Mouse (Mus musculus) MEL (cell line): ENCODE results near the gene Nap1l4. TPM values are rescaled to one million over a fixed set of nuclear protein-coding genes. Genes with fewer than 3 reads are reported as not detected.

Experiments
- DNase-seq: peaks from one replicate; pipeline ENCODE4 v3.0.0; 2011; ENCODE audit warnings: low read depth, low spot score
- H3K27ac ChIP-seq: 2 replicates; pipeline ENCODE4 v1.5.1; 2012; ENCODE audit warnings: low read depth, mild to moderate bottlenecking, control low read depth, low read length, moderate library complexity; ENCODE audit not compliant: control insufficient read depth
- H3K27me3 ChIP-seq, 2 experiments: fragments of 150-350 bp in 1 of 2; sonication (generic) in 1 of 2; 2 replicates each; pipeline ENCODE4 v1.6.1; 2012; ENCODE audit warnings: low read length in 2 of 2, mild to moderate bottlenecking in 2 of 2, improper control_type of control experiment in 1 of 2, moderate library complexity in 1 of 2; ENCODE audit not compliant: insufficient read depth in 2 of 2, control insufficient read depth in 1 of 2
- H3K36me3 ChIP-seq, 2 experiments: 2 replicates each; pipeline ENCODE4 v1.6.1; 2012 to 2014; ENCODE audit warnings: low read length in 2 of 2, improper control_type of control experiment in 1 of 2, inconsistent platforms in 1 of 2, mild to moderate bottlenecking in 1 of 2; ENCODE audit not compliant: insufficient read depth in 2 of 2, control insufficient read depth in 1 of 2
- H3K4me1 ChIP-seq, 2 experiments: fragments of 150-350 bp in 1 of 2; sonication (generic) in 1 of 2; 2 replicates each; pipeline ENCODE4 v1.6.1; 2012; ENCODE audit warnings: low read length in 2 of 2, improper control_type of control experiment in 1 of 2, mild to moderate bottlenecking in 1 of 2; ENCODE audit not compliant: insufficient read depth in 2 of 2, control insufficient read depth in 1 of 2
- H3K4me3 ChIP-seq, 2 experiments: fragments of 150-350 bp in 1 of 2; sonication (generic) in 1 of 2; 2 replicates each; pipeline ENCODE4 v1.5.1; 2012; ENCODE audit warnings: low read depth in 2 of 2, low read length in 2 of 2, mild to moderate bottlenecking in 2 of 2, moderate library complexity in 2 of 2, control low read depth in 1 of 2, improper control_type of control experiment in 1 of 2; ENCODE audit not compliant: control insufficient read depth in 1 of 2, insufficient read depth in 1 of 2
- H3K79me2 ChIP-seq: 2 replicates; pipeline ENCODE4 v1.6.1; 2012; ENCODE audit warnings: mild to moderate bottlenecking, low read length, moderate library complexity; ENCODE audit not compliant: control insufficient read depth, poor library complexity, insufficient read depth
- H3K9ac ChIP-seq: 2 replicates; pipeline ENCODE4 v1.6.1; 2012; ENCODE audit warnings: low read depth, mild to moderate bottlenecking, control low read depth, low read length, moderate library complexity; ENCODE audit not compliant: control insufficient read depth, poor library complexity, severe bottlenecking
- H3K9me3 ChIP-seq: fragments of 150-350 bp; sonication (generic); replicated peaks from 2 replicates; pipeline ENCODE4 v1.6.1; 2012; ENCODE audit warnings: mild to moderate bottlenecking, low read length, improper control_type of control experiment, moderate library complexity; ENCODE audit not compliant: insufficient read depth
- CTCF ChIP-seq, 3 experiments: IDR thresholded peaks in 2 of 3; conservative IDR thresholded peaks in 1 of 3; 2 replicates each; pipeline ENCODE4 v1.5.1; 2011 to 2012; ENCODE audit warnings: low read length in 3 of 3, low read depth in 2 of 3, mild to moderate bottlenecking in 2 of 3, improper control_type of control experiment in 1 of 3, inconsistent platforms in 1 of 3, mixed read lengths in 1 of 3, moderate library complexity in 1 of 3; ENCODE audit not compliant: control insufficient read depth in 1 of 3, insufficient read depth in 1 of 3, poor library complexity in 1 of 3, severe bottlenecking in 1 of 3
- E2F4 ChIP-seq: IDR thresholded peaks from 2 replicates; pipeline ENCODE4 v1.6.1; 2011; ENCODE audit warnings: low read depth, low read length, improper control_type of control experiment, borderline replicate concordance
- ELF1 ChIP-seq: IDR thresholded peaks from 2 replicates; pipeline ENCODE4 v1.6.1; 2014; ENCODE audit warnings: low read depth, mild to moderate bottlenecking, inconsistent platforms, low read length, improper control_type of control experiment, moderate library complexity
- EP300 ChIP-seq, 2 experiments: IDR thresholded peaks; 2 replicates each; pipeline ENCODE4 v1.6.1; 2011; ENCODE audit warnings: improper control_type of control experiment in 2 of 2, low read length in 2 of 2, low read depth in 1 of 2, mild to moderate bottlenecking in 1 of 2
- GABPA ChIP-seq: IDR thresholded peaks from 2 replicates; pipeline ENCODE4 v1.6.1; 2012; ENCODE audit warnings: low read depth, mild to moderate bottlenecking, inconsistent platforms, low read length, improper control_type of control experiment, moderate library complexity
- GATA1 ChIP-seq: IDR thresholded peaks from 2 replicates; pipeline ENCODE4 v1.6.1; 2011; ENCODE audit warnings: low read depth, low read length, improper control_type of control experiment
- HCFC1 ChIP-seq: IDR thresholded peaks from 2 replicates; pipeline ENCODE4 v1.6.1; 2012; ENCODE audit warnings: low read depth, mild to moderate bottlenecking, inconsistent platforms, low read length, improper control_type of control experiment, moderate library complexity
- JUND ChIP-seq: IDR thresholded peaks from 2 replicates; pipeline ENCODE4 v1.6.1; 2011; ENCODE audit warnings: low read depth, mild to moderate bottlenecking, improper control_type of control experiment, low read length
- MAX ChIP-seq: IDR thresholded peaks from 2 replicates; pipeline ENCODE4 v1.6.1; 2011; ENCODE audit warnings: low read length, improper control_type of control experiment
- MAZ ChIP-seq: IDR thresholded peaks from 2 replicates; pipeline ENCODE4 v1.6.1; 2012; ENCODE audit warnings: low read depth, mild to moderate bottlenecking, inconsistent platforms, low read length, improper control_type of control experiment
- MEF2A ChIP-seq: IDR thresholded peaks from 2 replicates; pipeline ENCODE4 v1.6.1; 2014; ENCODE audit warnings: low read depth, mild to moderate bottlenecking, inconsistent platforms, low read length, improper control_type of control experiment; ENCODE audit not compliant: poor library complexity, insufficient replicate concordance, severe bottlenecking; ENCODE audit errors: extremely low read depth
- MYB ChIP-seq: IDR thresholded peaks from 2 replicates; pipeline ENCODE4 v1.6.1; 2011; ENCODE audit warnings: mild to moderate bottlenecking, low read depth, low read length, improper control_type of control experiment
- MYC ChIP-seq: IDR thresholded peaks from 2 replicates; pipeline ENCODE4 v1.6.1; 2011; ENCODE audit warnings: low read depth, mild to moderate bottlenecking, low read length, improper control_type of control experiment, moderate library complexity
- NELFE ChIP-seq: IDR thresholded peaks from 2 replicates; pipeline ENCODE4 v1.6.1; 2011; ENCODE audit warnings: low read depth, low read length, improper control_type of control experiment
- POLR2A ChIP-seq, 2 experiments: IDR thresholded peaks; 2 replicates each; pipeline ENCODE4 v1.6.1; 2011 to 2012; ENCODE audit warnings: low read length in 2 of 2, mild to moderate bottlenecking in 2 of 2, control low read depth in 1 of 2, improper control_type of control experiment in 1 of 2, low read depth in 1 of 2, moderate library complexity in 1 of 2; ENCODE audit not compliant: control insufficient read depth in 1 of 2, insufficient read depth in 1 of 2, poor library complexity in 1 of 2
- POLR2AphosphoS2 ChIP-seq: IDR thresholded peaks from 2 replicates; pipeline ENCODE4 v1.6.1; 2011; ENCODE audit warnings: low read length, improper control_type of control experiment
- POLR2AphosphoS5 ChIP-seq: IDR thresholded peaks from 2 replicates; pipeline ENCODE4 v1.6.1; 2012; ENCODE audit warnings: low read depth, borderline replicate concordance, mild to moderate bottlenecking, inconsistent platforms, low read length, moderate library complexity, mixed read lengths
- RAD21 ChIP-seq: IDR thresholded peaks from 2 replicates; pipeline ENCODE4 v1.6.1; 2011; ENCODE audit warnings: mild to moderate bottlenecking, low read depth, low read length, improper control_type of control experiment
- RCOR1 ChIP-seq: IDR thresholded peaks from 2 replicates; pipeline ENCODE4 v1.6.1; 2012; ENCODE audit warnings: low read depth, mild to moderate bottlenecking, inconsistent platforms, low read length, improper control_type of control experiment
- SMC3 ChIP-seq: IDR thresholded peaks from 2 replicates; pipeline ENCODE4 v1.6.1; 2011; ENCODE audit warnings: low read depth, low read length, improper control_type of control experiment
- TBP ChIP-seq: IDR thresholded peaks from 2 replicates; pipeline ENCODE4 v1.8.0; 2011; ENCODE audit warnings: low read depth, low read length, improper control_type of control experiment
- TCF12 ChIP-seq: IDR thresholded peaks from 2 replicates; pipeline ENCODE4 v1.6.1; 2014; ENCODE audit warnings: low read depth, mild to moderate bottlenecking, inconsistent platforms, low read length, improper control_type of control experiment, moderate library complexity
- USF1 ChIP-seq: IDR thresholded peaks from 2 replicates; pipeline ENCODE4 v1.6.1; 2014; ENCODE audit warnings: low read depth, mild to moderate bottlenecking, inconsistent platforms, low read length, improper control_type of control experiment, moderate library complexity
- USF2 ChIP-seq, 2 experiments: IDR thresholded peaks; 2 replicates each; pipeline ENCODE4 v1.6.1; 2011 to 2012; ENCODE audit warnings: improper control_type of control experiment in 2 of 2, low read length in 2 of 2, borderline replicate concordance in 1 of 2, inconsistent platforms in 1 of 2, low read depth in 1 of 2, mild to moderate bottlenecking in 1 of 2; ENCODE audit not compliant: insufficient read depth in 1 of 2
- ZC3H11A ChIP-seq: IDR thresholded peaks from 2 replicates; pipeline ENCODE4 v1.6.1; 2012; ENCODE audit warnings: low read depth, mild to moderate bottlenecking, inconsistent platforms, low read length, improper control_type of control experiment
- ZMIZ1 ChIP-seq: IDR thresholded peaks from 2 replicates; pipeline ENCODE4 v1.6.1; 2012; ENCODE audit warnings: low read depth, mild to moderate bottlenecking, inconsistent platforms, low read length, improper control_type of control experiment, moderate library complexity
- polyA plus RNA-seq, 2 experiments: library from polyadenylated mRNA; stranded (reverse) in 1 of 2; unstranded in 1 of 2; fragments of >175 nt in 1 of 2; fragments of >200 nt in 1 of 2; gene quantifications; 2 replicates each; pipeline versions ENCODE4 v1.2.1 to v1.2.4; 2012; ENCODE audit warnings: low replicate concordance in 2 of 2, low read depth in 1 of 2; ENCODE audit not compliant: insufficient read length in 2 of 2, insufficient read depth in 1 of 2, missing spikeins in 1 of 2
- total RNA-seq: library from RNA; depleted of rRNA; stranded (reverse); fragments of 300-350 nt; gene quantifications from 2 replicates; pipeline ENCODE4 v1.2.3, GENCODE M21; 2012

The Nap1l4 gene
- total and polyA plus RNA-seq, 3 experiments = 165 to 186 TPM; not detected in 1

GRCm38 (mm10) chr7:143565648-143566039 is 16.7 kb upstream of the Nap1l4 start (continued):
- TF ChIP-seq GABPA (no peak), JUND (no peak)

DNA sequence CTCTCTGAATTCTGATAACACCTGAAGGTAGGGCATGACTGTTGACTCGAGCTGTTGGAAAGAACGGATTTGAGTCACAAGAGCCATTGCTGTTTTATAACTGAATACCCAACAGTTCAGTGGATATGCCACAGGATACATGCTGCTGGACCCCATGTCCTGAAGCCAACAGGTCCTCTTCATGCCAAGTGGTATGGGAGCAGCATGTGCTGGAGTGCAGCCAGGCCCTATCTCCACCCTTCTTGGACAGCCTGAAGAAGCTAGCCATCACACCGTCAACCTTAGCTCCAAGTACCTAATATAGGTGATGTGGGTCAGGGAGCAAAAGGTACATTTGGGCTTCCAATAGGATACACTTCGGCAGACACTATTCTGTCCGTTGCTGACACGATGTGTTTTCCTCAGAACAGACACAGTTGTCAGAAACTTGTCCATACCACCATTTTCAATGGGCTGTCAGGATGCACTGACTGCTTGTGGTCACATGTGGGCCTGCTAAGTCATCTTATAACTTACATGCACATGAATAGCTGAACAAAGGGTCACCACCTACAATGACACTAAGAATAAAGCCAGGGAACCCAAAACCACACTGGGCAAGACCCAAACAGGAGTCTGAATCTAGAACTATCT is 16.2 kb upstream of the Nap1l4 start:
- TF ChIP-seq USF1 (peak; percentile 55), POLR2AphosphoS2 (no peak), MAX (peak; percentile 41; the same call in 1 of the 2 replicates), ZMIZ1 (0 out of 2 replicates have a peak, but pooled peaks have one; percentile 11), RCOR1 (no peak), SMC3 (peak; percentile 25), TCF12 (no peak), TBP (no peak), POLR2AphosphoS5 (peak; percentile 91), CTCF (IDR thresholded peaks at IDR 0.05 in 2 of 3, conservative IDR thresholded peaks at IDR 0.05 in 1 of 3; ENCODE audit: control insufficient read depth in 1 of 3, insufficient read depth in 1 of 3, low read depth in 2 of 3, low read length in 3 of 3, poor library complexity in 1 of 3, severe bottlenecking in 1 of 3) (0 out of 6 replicates have a peak, but pooled peaks of 1 of the 3 experiments have one; percentile 3), GATA1 (no peak), RAD21 (no peak), NELFE (peak; percentile 26; the same call in 1 of the 2 replicates), HCFC1 (no peak), JUND (no peak), E2F4 (no peak), MEF2A (no peak)
- TF ChIP-seq, all 39 proteins: peak for 7
- Histone ChIP-seq H3K27me3 (no peaks in the 10 kb centered on the region), H3K27ac (peak overlapping the region; percentile 77), H3K9me3 (no peaks in the 10 kb centered on the region), H3K4me1 (peaks cover 22 to 32% of the 10 kb centered on the region in 2 experiments), H3K79me2 (peaks cover 3% of the 10 kb centered on the region; the same call in 1 of the 2 replicates), H3K36me3 (peaks cover 33% of the 10 kb centered on the region in 2 experiments), H3K9ac (no peak overlapping the region), H3K4me3 (no peak overlapping the region)
- no peak for DNase-seq

GRCm38 (mm10) chr7:143563787-143564186 is 14.9 kb upstream of the Nap1l4 start:
- H3K4me1 ChIP-seq = peaks cover 22 to 43% of the 10 kb centered on the region in 2 experiments
- DNase-seq = no peak
- no peak overlapping the region for H3K27ac ChIP-seq
- no peak overlapping the region for H3K4me3 ChIP-seq
- H3K9ac ChIP-seq = no peak overlapping the region
- no peaks in the 10 kb centered on the region for H3K27me3 ChIP-seq
- peaks cover 11% of the 10 kb centered on the region; the same call in 1 of the 2 replicates for H3K79me2 ChIP-seq
- H3K9me3 ChIP-seq = no peaks in the 10 kb centered on the region
- no peak for TF ChIP-seq EP300 (IDR thresholded peaks at IDR 0.05; ENCODE audit: low read depth in 1 of 2, low read length in 2 of 2)
- no peak for TF ChIP-seq USF2 (IDR thresholded peaks at IDR 0.05; ENCODE audit: borderline replicate concordance in 1 of 2, insufficient read depth in 1 of 2, low read depth in 1 of 2, low read length in 2 of 2)
- TF ChIP-seq MAZ = no peak
- peak; percentile 62; the same call in 1 of the 2 replicates for TF ChIP-seq POLR2AphosphoS5
- no peak for TF ChIP-seq POLR2A (IDR thresholded peaks at IDR 0.05; ENCODE audit: control insufficient read depth in 1 of 2, insufficient read depth in 1 of 2, low read depth in 1 of 2, low read length in 2 of 2, poor library complexity in 1 of 2)
- TF ChIP-seq E2F4 = no peak
- peak; percentile 39 for TF ChIP-seq POLR2AphosphoS2
- TF ChIP-seq MYB = no peak
- no peak for TF ChIP-seq GABPA
- TF ChIP-seq MYC = no peak
- no peak for TF ChIP-seq ZC3H11A
- TF ChIP-seq TBP = no peak
- no peak for TF ChIP-seq USF1
- no peak for TF ChIP-seq ELF1
- TF ChIP-seq, all 39 proteins: peak for 2
- peaks cover 25 to 45% of the 10 kb centered on the region in 2 experiments for H3K36me3 ChIP-seq
